Mouse (Mus musculus) gastrocnemius, adult 8-10 months (tissue): ENCODE measurements around the gene Gm49601. TPM values are rescaled to one million over a fixed set of nuclear protein-coding genes. Genes with fewer than 3 reads are reported as not detected.

Experiments
- DNase-seq, 2 experiments: peaks; one replicate each; pipeline ENCODE4 v3.0.0; 2022; ENCODE audit warnings: low spot score in 2 of 2
- total RNA-seq, 4 experiments: library from RNA; stranded (reverse); gene quantifications; 2 replicates each; pipeline ENCODE4 v1.2.4; 2022

Gene Gm49601
- total RNA-seq, 4 experiments from 2014 or later, result 0.29 to 0.48 (median 0.47) TPM; not detected in 1

GRCm38 (mm10) chr16:18583169-18583568 is 43.1 kb downstream of the Gm49601 start:
- DNase-seq, result no peak

GRCm38 (mm10) chr16:18582426-18583148 is 43.6 kb downstream of the Gm49601 start:
- no peak for DNase-seq

DNA sequence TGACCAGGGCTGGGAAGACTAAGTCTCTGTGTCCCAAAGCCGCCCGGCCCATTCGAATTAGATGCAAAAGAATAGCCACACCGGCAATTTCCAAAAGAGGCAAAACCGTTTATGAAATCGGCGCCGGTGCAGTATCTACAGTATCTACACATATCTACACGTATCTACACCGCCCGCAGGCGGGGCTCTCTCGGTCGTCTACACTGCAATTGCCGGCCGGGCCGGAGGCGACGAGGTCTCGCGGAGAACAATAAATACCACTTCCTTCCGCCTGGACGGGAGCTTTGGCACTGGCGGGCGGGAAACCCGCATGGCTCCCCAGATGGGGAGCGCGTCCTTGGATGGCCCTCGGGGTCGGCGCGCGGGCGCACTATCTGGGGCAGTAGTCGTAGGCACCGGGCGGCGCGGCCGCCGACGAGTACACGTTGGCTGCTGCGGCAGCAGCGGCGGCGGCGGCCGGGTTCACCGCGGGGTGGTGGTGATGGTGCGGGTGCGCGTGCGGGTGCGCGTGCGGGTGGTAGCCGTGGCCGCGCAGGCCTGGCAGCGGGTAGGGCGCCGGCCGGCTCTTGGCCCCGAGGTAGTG is 44.5 kb downstream of the Gm49601 start:
- no peak for DNase-seq

- DNase-seq, result no peak
These were observed 45.1 kb downstream of the Gm49601 start for GRCm38 (mm10) chr16:18581050-18581622.

- no peak for DNase-seq
These were observed 45.8 kb downstream of the Gm49601 start for GRCm38 (mm10) chr16:18580389-18580788.

- no peak for DNase-seq
These were observed 48.5 kb downstream of the Gm49601 start for GRCm38 (mm10) chr16:18577599-18578160.

GRCm38 (mm10) chr16:18577071-18577470 is 49.2 kb downstream of the Gm49601 start:
- no peak for DNase-seq

DNA sequence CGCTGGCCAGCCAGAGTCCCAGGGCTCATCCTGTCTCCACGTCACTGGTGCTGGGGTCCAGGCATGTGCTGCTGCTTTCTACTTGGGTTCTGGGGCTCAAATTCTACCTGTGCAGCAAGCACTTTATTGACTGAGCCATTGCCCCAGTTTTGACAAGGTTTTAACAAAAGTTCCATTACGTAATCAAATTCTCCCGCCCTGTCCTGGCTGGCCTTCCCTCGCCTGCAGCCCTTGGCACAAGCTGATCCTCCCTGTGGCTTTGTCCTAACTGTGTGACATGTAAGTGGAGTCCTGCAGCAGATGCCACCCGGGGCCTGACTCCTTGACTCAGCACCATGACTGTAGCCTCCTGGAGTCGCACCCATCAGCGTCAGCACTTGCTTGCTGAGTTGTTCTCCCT is 52.0 kb downstream of the Gm49601 start:
- DNase-seq, result no peak

Other genes starting within 250 kb of the Gm49601 start
- gene Txnrd2, start 200.0 kb downstream of the Gm49601 start, total RNA-seq, result 10 to 100 TPM; 17.2 to 23.5 (median 21.3) TPM
- 10 to 100 TPM; 36.7 to 39.9 (median 38.5) TPM for gene Comt, start 199.6 kb downstream of the Gm49601 start, total RNA-seq
- 1 to 10 TPM; 3.1 to 6.1 (median 3.7) TPM for gene Gnb1l, start 127.7 kb downstream of the Gm49601 start, total RNA-seq
- 1 to 10 TPM; 2.9 to 4.6 (median 3.7) TPM for gene Rtl10, start 127.5 kb downstream of the Gm49601 start, total RNA-seq
- gene Tbx1, start 35.8 kb downstream of the Gm49601 start, total RNA-seq, result 1 to 10 TPM; 3.0 to 5.8 (median 3.9) TPM
- gene Gp1bb, start 4.0 kb downstream of the Gm49601 start, total RNA-seq, result not detected
- 1 to 10 TPM; 1.7 to 2.7 (median 2.3) TPM for gene Sept5, start 3.5 kb upstream of the Gm49601 start, total RNA-seq
- gene Cldn5, start 150.4 kb upstream of the Gm49601 start, total RNA-seq, result 1 to 10 TPM; 4.7 to 6.7 (median 5.6) TPM
- gene Ufd1, start 185.4 kb upstream of the Gm49601 start, total RNA-seq, result 10 to 100 TPM; 42.1 to 47.5 (median 45.9) TPM
- gene Cdc45, start 185.6 kb upstream of the Gm49601 start, total RNA-seq, result 1 to 10 TPM; 1.4 to 3.1 (median 1.8) TPM
- 10 to 100 TPM; 15.7 to 19.6 (median 17.1) TPM for gene 2510002D24Rik, start 210.2 kb upstream of the Gm49601 start, total RNA-seq
- gene Gm28539, start 210.2 kb upstream of the Gm49601 start, total RNA-seq, result 1 to 10 TPM in 1 of 4 experiments, under 1 TPM in 1, not detected in 2; 0.48 to 3.1 TPM